Comparison of ENCODE assay signal across 17 mouse cellular contexts in genomic region chr15:84597021-84597420, GRCm38 (mm10). TPM values are rescaled to one million over a fixed set of nuclear protein-coding genes. Genes with fewer than 3 reads are reported as not detected.
DNase-seq lines count a peak whose midpoint lies in the region; ATAC-seq and TF ChIP-seq lines count a peak whose summit lies in the region.
"Had no signal": no experiment of that assay in that cellular context is flagged by ENCODE, and none has a peak within 500 bp of the region (broad histone marks: within the 10 kb centered on the region; RNA-seq: fewer than 3 reads in every experiment).

No protein-coding gene starts in this region.

- H3K9ac ChIP-seq in forebrain, postnatal 0 days, result no peak overlapping the region
- H3K9ac ChIP-seq in forebrain, embryonic 13.5 days, result no peak overlapping the region
- H3K9ac ChIP-seq: embryonic facial prominence, embryonic 15.5 days; heart, embryonic 13.5 days; neural tube, embryonic 15.5 days had no signal

- H3K4me3 ChIP-seq in forebrain, postnatal 0 days (ENCODE audit: low read depth, low read length), result no peak overlapping the region
- H3K4me3 ChIP-seq in forebrain, embryonic 13.5 days, result no peak overlapping the region
- H3K4me3 ChIP-seq: embryonic facial prominence, embryonic 15.5 days; heart, embryonic 13.5 days; neural tube, embryonic 15.5 days had no signal

- ATAC-seq in forebrain, postnatal 0 days, result no peak
- ATAC-seq in forebrain, embryonic 13.5 days, result no peak

- H3K36me3 ChIP-seq in forebrain, postnatal 0 days (ENCODE audit: insufficient read depth), result no peaks in the 10 kb centered on the region
- H3K36me3 ChIP-seq in forebrain, embryonic 13.5 days (ENCODE audit: poor library complexity, severe bottlenecking), result no peaks in the 10 kb centered on the region
- H3K36me3 ChIP-seq: embryonic facial prominence, embryonic 15.5 days; heart, embryonic 13.5 days; neural tube, embryonic 15.5 days had no signal

- no peak overlapping the region for H3K4me2 ChIP-seq in forebrain, postnatal 0 days (ENCODE audit: low read depth)
- H3K4me2 ChIP-seq in forebrain, embryonic 13.5 days, result no peak overlapping the region
- H3K4me2 ChIP-seq: embryonic facial prominence, embryonic 15.5 days; heart, embryonic 13.5 days; midbrain, embryonic 11.5 days; neural tube, embryonic 15.5 days had no signal

- peak; percentile 45 for TF ChIP-seq CTCF in forebrain, postnatal 0 days (IDR thresholded peaks at IDR 0.05; ENCODE audit: low read depth)

- no peaks in the 10 kb centered on the region for H3K27me3 ChIP-seq in forebrain, postnatal 0 days (ENCODE audit: insufficient read depth, low read length)
- 0 out of 2 replicates have a peak, but pooled peaks cover 4% of the 10 kb centered on the region for H3K27me3 ChIP-seq in forebrain, embryonic 13.5 days
- H3K27me3 ChIP-seq: embryonic facial prominence, embryonic 15.5 days; neural tube, embryonic 15.5 days had no signal

- no peak for DNase-seq in forebrain, postnatal 0 days
- DNase-seq in left cerebral cortex, adult 18-20 months (ENCODE audit: low spot score in 2 of 2), result peak; percentile 15 to 23
- no peak for DNase-seq in left cerebral cortex, postnatal 4 days
- peak; percentile 15 for DNase-seq in thymus, postnatal 25 days
- no peak for DNase-seq in thymus, adult 18-20 months
- DNase-seq in kidney, adult 11 months, result no peak
- DNase-seq in right cerebral cortex, postnatal 25 days, result no peak
- DNase-seq: adrenal gland, postnatal 10 days; cerebellum, adult 9-10 months; kidney, adult 18-20 months; liver; lung, postnatal 14 days had no signal

- H3K27ac ChIP-seq in forebrain, postnatal 0 days (ENCODE audit: low read depth, low read length), result no peak overlapping the region
- H3K27ac ChIP-seq in forebrain, embryonic 13.5 days, result no peak overlapping the region
- H3K27ac ChIP-seq: embryonic facial prominence, embryonic 15.5 days; heart, embryonic 13.5 days; neural tube, embryonic 15.5 days had no signal

- H3K4me1 ChIP-seq in forebrain, postnatal 0 days (ENCODE audit: insufficient read depth), result peaks cover 5% of the 10 kb centered on the region; the same call in 1 of the 2 replicates
- H3K4me1 ChIP-seq in forebrain, embryonic 13.5 days, result peaks cover 46% of the 10 kb centered on the region

- no peaks in the 10 kb centered on the region for H3K9me3 ChIP-seq in forebrain, postnatal 0 days (ENCODE audit: low read length)
- no peaks in the 10 kb centered on the region for H3K9me3 ChIP-seq in forebrain, embryonic 13.5 days (replicated peaks)
- H3K9me3 ChIP-seq: embryonic facial prominence, embryonic 15.5 days; heart, embryonic 13.5 days; neural tube, embryonic 15.5 days had no signal

- intact Hi-C loops in left cerebral cortex, postnatal 4 days (cut with DNase I), result no loop called here

RNA-seq across cellular contexts. Expression of gene Rtl6, which starts 39.4 kb away (rescaled TPM):
- 54.8 and 75.5 TPM in 2 replicates for total RNA-seq in forebrain, postnatal 0 days (2014; rRNA removed)
- polyA plus RNA-seq in forebrain, postnatal 0 days (2015; fragmentation: Nextera tagmentation; extraction: Ambion mirVana), result 46.2 and 55.1 TPM in 2 replicates
- 43.5 and 50.2 TPM in 2 replicates for polyA plus RNA-seq in forebrain, embryonic 13.5 days (2015; fragmentation: Nextera tagmentation; extraction: Ambion mirVana)
- 10 to 100 TPM; 49.2 to 50.3 TPM for total RNA-seq in left cerebral cortex, adult 18-20 months (2021)
- total RNA-seq in left cerebral cortex, postnatal 4 days (2021), result 10 to 100 TPM; 63.2 to 69.6 TPM

Comparison
In these comparisons a context has a peak if more than half of its experiments do, and no peak if none do; other contexts are left out.
1. DNase-seq: peak in left cerebral cortex, adult 18-20 months (2 of 2) and thymus, postnatal 25 days (single experiment); none in forebrain, postnatal 0 days (single experiment), left cerebral cortex, postnatal 4 days (single experiment), thymus, adult 18-20 months (0 of 2), kidney, adult 11 months (single experiment) and right cerebral cortex, postnatal 25 days (single experiment).